In the genomic region with DNA sequence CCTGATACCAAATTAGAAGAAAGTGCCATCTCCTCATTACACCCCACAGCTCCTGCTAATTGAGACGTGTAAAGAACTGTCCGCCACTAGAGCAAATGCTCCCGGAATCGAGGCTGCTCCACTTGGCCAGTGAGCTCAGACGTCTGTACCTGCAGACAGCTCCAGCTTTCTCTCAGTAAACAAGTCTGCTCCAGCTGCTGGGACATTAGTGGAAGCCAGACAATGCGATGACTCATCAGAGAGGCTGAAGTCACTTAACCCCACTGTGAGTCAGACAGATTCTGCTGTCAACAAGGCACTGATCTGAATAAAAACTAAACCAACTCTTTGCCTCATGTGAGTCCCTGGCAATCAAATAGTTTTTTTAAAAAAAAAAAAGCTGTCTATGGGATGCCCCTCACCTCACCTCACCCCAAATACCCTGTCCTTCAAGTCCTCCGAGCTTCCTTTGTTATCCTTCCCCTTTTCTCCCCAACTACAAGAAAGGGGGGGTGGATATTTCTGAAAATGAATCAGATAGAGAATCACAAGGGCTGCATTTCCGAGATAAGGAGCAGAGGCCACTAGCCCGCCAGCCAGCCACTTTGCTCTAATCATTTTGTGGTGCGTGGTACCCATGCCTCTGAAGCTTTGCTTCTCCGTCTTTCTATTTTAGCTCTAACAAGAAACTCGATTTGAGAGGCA, we compare ENCODE assay signal across 8 mouse cellular contexts. TPM values are rescaled to one million over a fixed set of nuclear protein-coding genes. Genes with fewer than 3 reads are reported as not detected.
DNase-seq lines count a peak whose midpoint lies in the region; ATAC-seq lines count a peak whose summit lies in the region.

No protein-coding gene starts in this region.

- H3K27me3 ChIP-seq in heart, embryonic 12.5 days (replicated peaks) = no peaks in the 10 kb centered on the region
- H3K27me3 ChIP-seq in liver, embryonic 16.5 days (ENCODE audit: control insufficient read depth, insufficient read depth, low read depth, low read length) = no peaks in the 10 kb centered on the region

- peaks cover 15% of the 10 kb centered on the region for H3K4me1 ChIP-seq in heart, embryonic 12.5 days (replicated peaks)
- H3K4me1 ChIP-seq in liver, embryonic 16.5 days (ENCODE audit: control insufficient read depth, low read depth, low read length) = peaks cover 3% of the 10 kb centered on the region

- H3K9ac ChIP-seq in heart, embryonic 12.5 days = no peak overlapping the region
- no peak overlapping the region for H3K9ac ChIP-seq in liver, embryonic 16.5 days (ENCODE audit: low read depth, low read length)

- ATAC-seq in heart, embryonic 12.5 days (ENCODE audit: insufficient number of reproducible peaks, low FRiP score) = no peak; the same call in 1 of the 2 replicates
- peak; percentile 48 for ATAC-seq in liver, embryonic 16.5 days (ENCODE audit: low read depth)

- intact Hi-C loops in left cerebral cortex, postnatal 36 days (cut with DNase I) = no loop called here

- H3K9me3 ChIP-seq in heart, embryonic 12.5 days (replicated peaks) = no peaks in the 10 kb centered on the region
- no peaks in the 10 kb centered on the region for H3K9me3 ChIP-seq in liver, embryonic 16.5 days (replicated peaks; ENCODE audit: control insufficient read depth, low read length)

- peak; percentile 4 to 6 for DNase-seq in cerebellum, postnatal 14 days
- DNase-seq in cerebellum, postnatal 4 days (ENCODE audit: low spot score in 2 of 2) = no peak
- DNase-seq in urinary bladder, postnatal 14 days (ENCODE audit: low spot score) = peak; percentile 64
- DNase-seq in urinary bladder, postnatal 4 days (ENCODE audit: low spot score in 2 of 2) = no peak
- no peak for DNase-seq in thymus, postnatal 0 days (ENCODE audit: low spot score)
- no peak for DNase-seq in left cerebral cortex, postnatal 36 days (ENCODE audit: low spot score in 2 of 2)

- WGBS in heart, embryonic 12.5 days = 20% methylated on average over 12 of the region's 12 CpGs
- WGBS in liver, embryonic 16.5 days (ENCODE audit: insufficient replicate concordance) = 14% methylated on average over 12 of the region's 12 CpGs

- no peak overlapping the region for H3K4me3 ChIP-seq in heart, embryonic 12.5 days
- no peak overlapping the region for H3K4me3 ChIP-seq in liver, embryonic 16.5 days (ENCODE audit: low read depth, low read length)

- H3K4me2 ChIP-seq in heart, embryonic 12.5 days = peak overlapping the region; percentile 36
- no peak overlapping the region for H3K4me2 ChIP-seq in liver, embryonic 16.5 days (ENCODE audit: low read depth, low read length)

- no peak overlapping the region for H3K27ac ChIP-seq in heart, embryonic 12.5 days (ENCODE audit: poor library complexity, severe bottlenecking)
- no peak overlapping the region for H3K27ac ChIP-seq in liver, embryonic 16.5 days (ENCODE audit: low read length)

- H3K36me3 ChIP-seq in heart, embryonic 12.5 days = no peaks in the 10 kb centered on the region
- no peaks in the 10 kb centered on the region for H3K36me3 ChIP-seq in liver, embryonic 16.5 days (ENCODE audit: control insufficient read depth, insufficient read depth)

RNA-seq across cellular contexts. Expression of a gene that starts 31.6 kb away (rescaled TPM):
- polyA plus RNA-seq in heart, embryonic 12.5 days (2016; fragmentation: Nextera tagmentation; extraction: Ambion mirVana) = 0.95 and 1.1 TPM in 2 replicates
- polyA plus RNA-seq in liver, embryonic 16.5 days (2015; fragmentation: Nextera tagmentation; extraction: Ambion mirVana) = 1.5 TPM in 2 replicates
- polyA plus RNA-seq in thymus, postnatal 0 days (2015; fragmentation: Nextera tagmentation; extraction: Ambion mirVana) = 2.1 and 2.2 TPM in 2 replicates
- total RNA-seq in left cerebral cortex, postnatal 36 days (2021) = 100 to 1,000 TPM in 1 of 2 experiments, 10 to 100 TPM in 1; 89.8 to 106 TPM

RNA-seq across cellular contexts. Expression of a gene that starts 38.9 kb away (rescaled TPM):
- 13.9 and 15.1 TPM in 2 replicates for polyA plus RNA-seq in heart, embryonic 12.5 days (2016; fragmentation: Nextera tagmentation; extraction: Ambion mirVana)
- polyA plus RNA-seq in liver, embryonic 16.5 days (2015; fragmentation: Nextera tagmentation; extraction: Ambion mirVana) = 7.3 and 8.0 TPM in 2 replicates
- 17.7 and 17.9 TPM in 2 replicates for polyA plus RNA-seq in thymus, postnatal 0 days (2015; fragmentation: Nextera tagmentation; extraction: Ambion mirVana)
- 10 to 100 TPM; 12.5 to 12.6 TPM for total RNA-seq in left cerebral cortex, postnatal 36 days (2021)

Comparison
In these comparisons a context has a peak if more than half of its experiments do, and no peak if none do; other contexts are left out.
1. DNase-seq: peak in cerebellum, postnatal 14 days (2 of 2) and urinary bladder, postnatal 14 days (single experiment); none in cerebellum, postnatal 4 days (0 of 2), urinary bladder, postnatal 4 days (0 of 2), thymus, postnatal 0 days (single experiment) and left cerebral cortex, postnatal 36 days (0 of 2).